Mouse (Mus musculus): ENCODE measurements around the gene 2300009A05Rik.
A peak's percentile ranks its signal among the peaks of the same experiment; 100 is the strongest.

Gene 2300009A05Rik

GRCm38 (mm10) chr9:63346029-63346428 lies 53.0 kb downstream of the 2300009A05Rik start:
- DNase-seq, result peak; percentile 60 to 64
